Mouse (Mus musculus) CH12.LX (cell line): ENCODE data around the gene Eml2. TPM values are rescaled to one million over a fixed set of nuclear protein-coding genes. Genes with fewer than 3 reads are reported as not detected.

ENCODE experiments used
- DNase-seq: peaks from one replicate; pipeline ENCODE4 v3.0.0-alpha.2; 2013; ENCODE audit errors: extremely low read depth
- H3K27ac ChIP-seq: 2 replicates; pipeline ENCODE4 v1.5.1; 2012; ENCODE audit warnings: low read depth, mild to moderate bottlenecking, control low read depth, moderate library complexity; ENCODE audit not compliant: insufficient read depth
- H3K27me3 ChIP-seq: replicated peaks from 2 replicates; pipeline ENCODE3; 2012; ENCODE audit warnings: inconsistent platforms
- H3K36me3 ChIP-seq, 2 experiments: replicated peaks in 1 of 2; 2 replicates each; pipeline versions ENCODE3 to v1.6.1; 2012; ENCODE audit warnings: inconsistent platforms in 1 of 2, low read length in 1 of 2, mild to moderate bottlenecking in 1 of 2, mixed read lengths in 1 of 2, moderate library complexity in 1 of 2; ENCODE audit not compliant: control insufficient read depth in 1 of 2, insufficient read depth in 1 of 2
- H3K4me1 ChIP-seq, 2 experiments: 2 replicates each; pipeline ENCODE4 v1.6.1; 2012; ENCODE audit warnings: inconsistent platforms in 1 of 2, moderate library complexity in 1 of 2; ENCODE audit not compliant: insufficient read depth in 2 of 2, control insufficient read depth in 1 of 2
- H3K4me2 ChIP-seq: 2 replicates; pipeline ENCODE4 v1.6.1; 2012; ENCODE audit warnings: low read depth, mild to moderate bottlenecking, control low read depth; ENCODE audit not compliant: poor library complexity, insufficient read depth, severe bottlenecking
- H3K4me3 ChIP-seq, 3 experiments: fragments of 150-350 bp in 1 of 3; sonication (generic) in 1 of 3; replicated peaks in 1 of 3; 2 replicates each; pipeline versions ENCODE3 to v1.5.1; 2011 to 2012; ENCODE audit warnings: low read depth in 2 of 3, low read length in 2 of 3, mild to moderate bottlenecking in 2 of 3, moderate library complexity in 2 of 3, control low read depth in 1 of 3, improper control_type of control experiment in 1 of 3, inconsistent platforms in 1 of 3, mixed read lengths in 1 of 3; ENCODE audit not compliant: poor library complexity in 1 of 3
- H3K79me2 ChIP-seq: replicated peaks from 2 replicates; pipeline ENCODE4 v1.6.1; 2012; ENCODE audit warnings: mild to moderate bottlenecking, moderate library complexity; ENCODE audit not compliant: control insufficient read depth, poor library complexity, insufficient read depth, severe bottlenecking; ENCODE audit errors: extremely low read depth
- H3K9ac ChIP-seq: 2 replicates; pipeline ENCODE4 v1.6.1; 2012; ENCODE audit warnings: low read depth, mild to moderate bottlenecking, control low read depth, moderate library complexity; ENCODE audit not compliant: insufficient read depth
- H3K9me3 ChIP-seq: replicated peaks from 2 replicates; pipeline ENCODE3; 2012; ENCODE audit warnings: low read length, inconsistent platforms, mixed read lengths
- BHLHE40 ChIP-seq: IDR thresholded peaks from 2 replicates; pipeline ENCODE4 v1.6.1; 2011; ENCODE audit warnings: mild to moderate bottlenecking, low read depth, low read length, improper control_type of control experiment
- ETS1 ChIP-seq: conservative IDR thresholded peaks from 2 replicates; pipeline ENCODE4 v1.6.1; 2012; ENCODE audit warnings: low read depth, mild to moderate bottlenecking, inconsistent platforms, low read length, improper control_type of control experiment, moderate library complexity
- GABPA ChIP-seq: IDR thresholded peaks from 2 replicates; pipeline ENCODE4 v1.6.1; 2012; ENCODE audit warnings: low read depth, low read length, improper control_type of control experiment, inconsistent platforms; ENCODE audit not compliant: insufficient replicate concordance
- JUND ChIP-seq: conservative IDR thresholded peaks from 2 replicates; pipeline ENCODE4 v1.6.1; 2011; ENCODE audit warnings: low read depth, low read length, improper control_type of control experiment
- KAT2A ChIP-seq: IDR thresholded peaks from 2 replicates; pipeline ENCODE4 v1.6.1; 2012; ENCODE audit warnings: low read length, improper control_type of control experiment, inconsistent platforms; ENCODE audit not compliant: insufficient replicate concordance
- MAZ ChIP-seq: IDR thresholded peaks from 2 replicates; pipeline ENCODE4 v1.6.1; 2012; ENCODE audit warnings: low read depth, mild to moderate bottlenecking, inconsistent platforms, low read length, improper control_type of control experiment, moderate library complexity
- MXI1 ChIP-seq: IDR thresholded peaks from 2 replicates; pipeline ENCODE4 v1.6.1; 2011; ENCODE audit warnings: mild to moderate bottlenecking, low read depth, low read length, improper control_type of control experiment
- PAX5 ChIP-seq: IDR thresholded peaks from 2 replicates; pipeline ENCODE4 v1.6.1; 2012; ENCODE audit warnings: low read length, inconsistent platforms, mixed read lengths
- RAD21 ChIP-seq: IDR thresholded peaks from 2 replicates; pipeline ENCODE4 v1.6.1; 2011; ENCODE audit warnings: low read depth, mild to moderate bottlenecking, low read length, improper control_type of control experiment, moderate library complexity
- TBP ChIP-seq: conservative IDR thresholded peaks from 2 replicates; pipeline ENCODE4 v1.6.1; 2011; ENCODE audit warnings: low read depth, low read length, improper control_type of control experiment
- TCF12 ChIP-seq: IDR thresholded peaks from 2 replicates; pipeline ENCODE4 v1.6.1; 2014; ENCODE audit warnings: low read depth, mild to moderate bottlenecking, inconsistent platforms, low read length, improper control_type of control experiment
- USF1 ChIP-seq: IDR thresholded peaks from 2 replicates; pipeline ENCODE4 v1.6.1; 2014; ENCODE audit warnings: low read depth, mild to moderate bottlenecking, inconsistent platforms, low read length, improper control_type of control experiment
- ZC3H11A ChIP-seq: IDR thresholded peaks from 2 replicates; pipeline ENCODE4 v1.6.1; 2012; ENCODE audit warnings: low read depth, mild to moderate bottlenecking, inconsistent platforms, low read length, improper control_type of control experiment
- ZMIZ1 ChIP-seq: IDR thresholded peaks from 2 replicates; pipeline ENCODE4 v1.6.1; 2012; ENCODE audit warnings: low read depth, mild to moderate bottlenecking, inconsistent platforms, low read length, improper control_type of control experiment
- ZNF384 ChIP-seq: IDR thresholded peaks from 2 replicates; pipeline ENCODE4 v1.6.1; 2012; ENCODE audit warnings: low read depth, low read length, improper control_type of control experiment, inconsistent platforms
- dilution Hi-C: fragments of 300-500 bp; cut with MboI; formaldehyde crosslinking; loops from 2 replicates; pipeline ENCODE4 v1.14.3; 2020; ENCODE audit warnings: low sequenced_read_pairs; ENCODE audit not compliant: extremely low pct_unique_long_range_greater_than_20kb, extremely low pct_ligation_motif_present
- in situ Hi-C: fragments of 300-500 bp; cut with MboI; formaldehyde crosslinking; loops from 3 replicates; pipeline ENCODE4 v1.14.3; 2019; ENCODE audit warnings: low sequenced_read_pairs, low pct_ligation_motif_present, low pct_unique_long_range_greater_than_20kb, mixed read lengths
- polyA plus RNA-seq: library from polyadenylated mRNA; unstranded; fragments of >175 nt; gene quantifications from 2 replicates; pipeline ENCODE4 v1.2.1, GENCODE M21; 2012; ENCODE audit warnings: low read depth; ENCODE audit not compliant: insufficient read length
- total RNA-seq, 2 experiments: library from RNA; depleted of rRNA; stranded (reverse); fragments of 300-350 nt in 1 of 2; fragments of >200 nt in 1 of 2; gene quantifications; 2 replicates each; pipeline ENCODE4 v1.2.3; 2012 to 2014

The Eml2 gene
- total and polyA plus RNA-seq, 3 experiments = 12.3 to 52.4 (median 29.1) TPM

DNA sequence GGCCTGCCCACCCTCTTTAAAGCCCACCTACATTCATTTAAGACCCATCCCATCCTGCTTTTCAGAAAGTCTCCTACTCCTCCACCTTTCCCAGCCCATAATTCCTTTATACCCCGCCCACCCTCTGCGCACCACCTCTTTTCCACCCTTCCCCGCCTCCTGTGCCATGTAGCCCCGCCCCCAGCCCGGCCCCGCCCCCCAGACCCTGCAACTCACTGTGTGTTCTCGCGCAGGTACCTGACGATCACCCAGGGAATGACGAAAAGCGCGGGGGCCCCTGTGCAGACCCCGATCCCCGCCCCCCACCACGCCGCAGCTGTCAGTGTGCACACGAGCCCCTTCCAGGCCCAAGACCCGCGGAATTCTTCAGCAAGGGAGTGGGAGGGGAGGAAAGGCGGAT lies 16.1 kb upstream of the Eml2 start:
- no peak overlapping the region for H3K27ac ChIP-seq
- peaks cover 8 to 9% of the 10 kb centered on the region in 2 experiments for H3K4me1 ChIP-seq
- in situ Hi-C loops = loop anchor here (10.0 kb wide), 1 partner anchor 195 kb away; the partner anchor contains the start of genes Cd3eap and Ppp1r13l
- no peaks in the 10 kb centered on the region for H3K9me3 ChIP-seq
- no peak overlapping the region for H3K4me2 ChIP-seq
- no peak for TF ChIP-seq ZMIZ1
- TF ChIP-seq JUND = no peak
- TF ChIP-seq BHLHE40 = no peak
- TF ChIP-seq, all 38 proteins: peak for 0
- H3K79me2 ChIP-seq = no peaks in the 10 kb centered on the region
- peaks cover 2 to 35% of the 10 kb centered on the region in 2 experiments for H3K36me3 ChIP-seq
- dilution Hi-C loops = no loop called here
- no peak for DNase-seq
- no peak overlapping the region for H3K9ac ChIP-seq
- peaks cover 14% of the 10 kb centered on the region for H3K27me3 ChIP-seq
- H3K4me3 ChIP-seq = no peak overlapping the region

- dilution Hi-C loops = no loop called here
- Histone ChIP-seq H3K4me3 (no peak overlapping the region), H3K36me3 (peaks cover 0 to 9% of the 10 kb centered on the region in 2 experiments), H3K9me3 (peaks cover 12% of the 10 kb centered on the region), H3K79me2 (no peaks in the 10 kb centered on the region), H3K27me3 (peaks cover 33% of the 10 kb centered on the region), H3K27ac (no peak overlapping the region), H3K4me2 (no peak overlapping the region), H3K9ac (no peak overlapping the region), H3K4me1 (peaks cover under 1 to 4% of the 10 kb centered on the region in 2 experiments; a peak in 2 of 4 replicates)
- no peak for DNase-seq
- TF ChIP-seq RAD21 (no peak), ZNF384 (no peak), ETS1 (no peak), TBP (no peak), BHLHE40 (no peak), KAT2A (no peak), ZC3H11A (no peak), MAZ (no peak), GABPA (no peak), USF1 (no peak), MXI1 (no peak), TCF12 (no peak), PAX5 (no peak)
- in situ Hi-C loops = loop anchor here (10.0 kb wide), 1 partner anchor 192 kb away; the partner anchor contains the start of genes Cd3eap and Ppp1r13l
These were observed 13.3 kb upstream of the Eml2 start for GRCm38 (mm10) chr7:19162928-19163327.
